10 mouse cellular contexts compared by ENCODE assay signal in the genomic region with DNA sequence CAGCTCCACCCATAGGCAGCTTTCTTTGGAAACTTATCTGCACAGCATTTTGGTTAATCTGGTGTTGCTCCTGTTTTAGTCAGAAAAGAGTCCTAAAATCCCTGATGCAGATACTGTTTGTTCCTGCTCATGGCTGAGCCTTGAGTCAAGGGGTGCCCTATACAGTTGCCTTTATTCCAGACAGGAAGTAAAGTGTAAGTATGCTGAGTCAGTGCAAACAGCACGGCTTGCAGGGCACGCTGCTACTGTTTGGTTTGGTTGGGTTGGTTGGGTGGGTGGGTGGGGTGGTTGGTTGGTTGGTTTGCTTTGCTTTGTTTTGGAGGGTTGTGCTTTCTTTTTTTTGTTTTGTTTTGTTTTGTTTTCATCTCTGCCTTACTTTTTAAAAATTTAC.
A peak's percentile ranks its signal among the peaks of the same experiment; 100 is the strongest.
DNase-seq lines count a peak whose midpoint lies in the region; ATAC-seq lines count a peak whose summit lies in the region.
"Had no signal": no experiment of that assay in that cellular context is flagged by ENCODE, and none has a peak within 500 bp of the region (broad histone marks: within the 10 kb centered on the region; RNA-seq: fewer than 3 reads in every experiment).

No protein-coding gene starts in this region.

- no peak overlapping the region for H3K4me2 ChIP-seq in hindbrain, embryonic 14.5 days (replicated peaks)
- no peak overlapping the region for H3K4me2 ChIP-seq in hindbrain, embryonic 12.5 days (replicated peaks)
- H3K4me2 ChIP-seq in midbrain, embryonic 15.5 days = peak overlapping the region; percentile 28
- H3K4me2 ChIP-seq in midbrain, embryonic 13.5 days (replicated peaks) = no peak overlapping the region
- H3K4me2 ChIP-seq in hindbrain, embryonic 16.5 days (ENCODE audit: low read length) = 0 out of 2 replicates have a peak overlapping the region, but pooled peaks have one; percentile 4
- H3K4me2 ChIP-seq in stomach, embryonic 15.5 days = no peak overlapping the region

- H3K27me3 ChIP-seq in hindbrain, embryonic 14.5 days (ENCODE audit: control insufficient read depth, insufficient read depth, low read length) = no peaks in the 10 kb centered on the region
- no peaks in the 10 kb centered on the region for H3K27me3 ChIP-seq in hindbrain, embryonic 12.5 days
- no peaks in the 10 kb centered on the region for H3K27me3 ChIP-seq in midbrain, embryonic 15.5 days (replicated peaks)
- H3K27me3 ChIP-seq in midbrain, embryonic 13.5 days = no peaks in the 10 kb centered on the region
- no peaks in the 10 kb centered on the region for H3K27me3 ChIP-seq in hindbrain, embryonic 16.5 days (replicated peaks; ENCODE audit: control insufficient read depth, insufficient read depth, low read length)
- H3K27me3 ChIP-seq in stomach, embryonic 15.5 days (replicated peaks) = no peaks in the 10 kb centered on the region

- H3K27ac ChIP-seq in hindbrain, embryonic 14.5 days = 0 out of 2 replicates have a peak overlapping the region, but pooled peaks have one; percentile 62
- no peak overlapping the region for H3K27ac ChIP-seq in hindbrain, embryonic 12.5 days
- H3K27ac ChIP-seq in midbrain, embryonic 15.5 days = peak overlapping the region; percentile 77
- no peak overlapping the region for H3K27ac ChIP-seq in midbrain, embryonic 13.5 days
- peak overlapping the region; percentile 62; the same call in 1 of the 2 replicates for H3K27ac ChIP-seq in hindbrain, embryonic 16.5 days (ENCODE audit: low read depth, low read length)
- peak overlapping the region; percentile 67; the same call in 1 of the 2 replicates for H3K27ac ChIP-seq in stomach, embryonic 15.5 days

- no peaks in the 10 kb centered on the region; the same call in 1 of the 2 replicates for H3K36me3 ChIP-seq in hindbrain, embryonic 14.5 days (replicated peaks; ENCODE audit: control insufficient read depth, insufficient read depth)
- H3K36me3 ChIP-seq in hindbrain, embryonic 12.5 days = no peaks in the 10 kb centered on the region
- H3K36me3 ChIP-seq in midbrain, embryonic 15.5 days (replicated peaks) = no peaks in the 10 kb centered on the region
- no peaks in the 10 kb centered on the region for H3K36me3 ChIP-seq in midbrain, embryonic 13.5 days
- no peaks in the 10 kb centered on the region for H3K36me3 ChIP-seq in hindbrain, embryonic 16.5 days (ENCODE audit: control insufficient read depth, insufficient read depth, low read length)
- no peaks in the 10 kb centered on the region for H3K36me3 ChIP-seq in stomach, embryonic 15.5 days

- WGBS in hindbrain, embryonic 14.5 days = 63% methylated on average over 2 of the region's 2 CpGs
- WGBS in hindbrain, embryonic 12.5 days = 63% methylated on average over 2 of the region's 2 CpGs
- WGBS in midbrain, embryonic 15.5 days = 73% methylated on average over 2 of the region's 2 CpGs
- WGBS in midbrain, embryonic 13.5 days = 72% methylated on average over 2 of the region's 2 CpGs
- WGBS in hindbrain, embryonic 16.5 days = 67% methylated on average over 2 of the region's 2 CpGs
- 27% methylated on average over 2 of the region's 2 CpGs for whole genome bisulfite sequencing in stomach, embryonic 15.5 days

- no peak for ATAC-seq in hindbrain, embryonic 14.5 days (ENCODE audit: low FRiP score)
- ATAC-seq in hindbrain, embryonic 12.5 days (ENCODE audit: low FRiP score) = no peak
- peak; percentile 45 for ATAC-seq in midbrain, embryonic 15.5 days (replicated peaks)
- no peak for ATAC-seq in midbrain, embryonic 13.5 days
- 0 out of 2 replicates have a peak, but pooled peaks have one; percentile 18 for ATAC-seq in hindbrain, embryonic 16.5 days
- ATAC-seq in stomach, embryonic 15.5 days (ENCODE audit: insufficient read depth, low FRiP score, low read depth) = peak; percentile 74; the same call in 1 of the 2 replicates
- ATAC-seq: liver, postnatal 0 days had no signal

- no peaks in the 10 kb centered on the region for H3K9me3 ChIP-seq in hindbrain, embryonic 14.5 days (ENCODE audit: control insufficient read depth, low read length)
- no peaks in the 10 kb centered on the region for H3K9me3 ChIP-seq in hindbrain, embryonic 12.5 days (replicated peaks)
- H3K9me3 ChIP-seq in midbrain, embryonic 15.5 days = no peaks in the 10 kb centered on the region
- no peaks in the 10 kb centered on the region for H3K9me3 ChIP-seq in midbrain, embryonic 13.5 days
- H3K9me3 ChIP-seq in hindbrain, embryonic 16.5 days (ENCODE audit: control insufficient read depth, low read length) = no peaks in the 10 kb centered on the region
- no peaks in the 10 kb centered on the region for H3K9me3 ChIP-seq in stomach, embryonic 15.5 days

- H3K4me3 ChIP-seq in hindbrain, embryonic 14.5 days (replicated peaks; ENCODE audit: low read length) = no peak overlapping the region
- H3K4me3 ChIP-seq in hindbrain, embryonic 12.5 days = no peak overlapping the region
- no peak overlapping the region for H3K4me3 ChIP-seq in midbrain, embryonic 15.5 days
- no peak overlapping the region for H3K4me3 ChIP-seq in midbrain, embryonic 13.5 days (replicated peaks)
- no peak overlapping the region for H3K4me3 ChIP-seq in hindbrain, embryonic 16.5 days (ENCODE audit: low read length)
- H3K4me3 ChIP-seq in stomach, embryonic 15.5 days (replicated peaks) = no peak overlapping the region

- H3K9ac ChIP-seq in hindbrain, embryonic 14.5 days = no peak overlapping the region
- no peak overlapping the region for H3K9ac ChIP-seq in hindbrain, embryonic 12.5 days
- H3K9ac ChIP-seq in midbrain, embryonic 15.5 days = no peak overlapping the region
- H3K9ac ChIP-seq in midbrain, embryonic 13.5 days (replicated peaks) = no peak overlapping the region
- no peak overlapping the region for H3K9ac ChIP-seq in hindbrain, embryonic 16.5 days (ENCODE audit: low read depth, low read length)
- no peak overlapping the region for H3K9ac ChIP-seq in stomach, embryonic 15.5 days
- H3K9ac ChIP-seq: liver, postnatal 0 days had no signal

- peaks cover 17% of the 10 kb centered on the region; the same call in 1 of the 2 replicates for H3K4me1 ChIP-seq in hindbrain, embryonic 14.5 days (replicated peaks; ENCODE audit: control insufficient read depth, insufficient read depth, low read length)
- H3K4me1 ChIP-seq in hindbrain, embryonic 12.5 days = peaks cover 21% of the 10 kb centered on the region
- peaks cover 22% of the 10 kb centered on the region for H3K4me1 ChIP-seq in midbrain, embryonic 15.5 days
- H3K4me1 ChIP-seq in midbrain, embryonic 13.5 days (replicated peaks) = peaks cover 22% of the 10 kb centered on the region
- H3K4me1 ChIP-seq in hindbrain, embryonic 16.5 days (ENCODE audit: control insufficient read depth, insufficient read depth, low read depth, low read length) = peaks cover 18% of the 10 kb centered on the region
- peaks cover 13% of the 10 kb centered on the region; the same call in 1 of the 2 replicates for H3K4me1 ChIP-seq in stomach, embryonic 15.5 days

- no peak for DNase-seq in hindbrain, embryonic 14.5 days (ENCODE audit: low spot score)
- DNase-seq in thymus, postnatal 36 days = no peak
- DNase-seq: adrenal gland, adult 8-10 months; cerebellum, postnatal 25 days; liver, postnatal 0 days had no signal

Comparison
In these comparisons a context has a peak if more than half of its experiments do, and no peak if none do; other contexts are left out.
1. ATAC-seq: peak in midbrain, embryonic 15.5 days (single experiment), hindbrain, embryonic 16.5 days (single experiment) and stomach, embryonic 15.5 days (single experiment); none in hindbrain, embryonic 14.5 days (single experiment), hindbrain, embryonic 12.5 days (single experiment) and midbrain, embryonic 13.5 days (single experiment).
2. H3K27ac ChIP-seq: peak in hindbrain, embryonic 14.5 days (single experiment), midbrain, embryonic 15.5 days (single experiment), hindbrain, embryonic 16.5 days (single experiment) and stomach, embryonic 15.5 days (single experiment); none in hindbrain, embryonic 12.5 days (single experiment) and midbrain, embryonic 13.5 days (single experiment).
3. H3K4me2 ChIP-seq: peak in midbrain, embryonic 15.5 days (single experiment) and hindbrain, embryonic 16.5 days (single experiment); none in hindbrain, embryonic 14.5 days (single experiment), hindbrain, embryonic 12.5 days (single experiment), midbrain, embryonic 13.5 days (single experiment) and stomach, embryonic 15.5 days (single experiment).